Mouse (Mus musculus) spleen, adult 2 months (tissue): ENCODE measurements around the gene Cacna2d1.

Experiments
- CTCF ChIP-seq: fragments of 200-500 bp; IDR thresholded peaks from 2 replicates; pipeline ENCODE4 v1.5.1; 2011; ENCODE audit warnings: mild to moderate bottlenecking, inconsistent platforms; ENCODE audit not compliant: insufficient read depth, insufficient read length, insufficient replicate concordance; ENCODE audit errors: extremely low read depth
- POLR2A ChIP-seq: fragments of 200-500 bp; IDR thresholded peaks from 2 replicates; pipeline ENCODE4 v1.6.1; 2011; ENCODE audit warnings: low read depth, low read length, inconsistent platforms

DNA sequence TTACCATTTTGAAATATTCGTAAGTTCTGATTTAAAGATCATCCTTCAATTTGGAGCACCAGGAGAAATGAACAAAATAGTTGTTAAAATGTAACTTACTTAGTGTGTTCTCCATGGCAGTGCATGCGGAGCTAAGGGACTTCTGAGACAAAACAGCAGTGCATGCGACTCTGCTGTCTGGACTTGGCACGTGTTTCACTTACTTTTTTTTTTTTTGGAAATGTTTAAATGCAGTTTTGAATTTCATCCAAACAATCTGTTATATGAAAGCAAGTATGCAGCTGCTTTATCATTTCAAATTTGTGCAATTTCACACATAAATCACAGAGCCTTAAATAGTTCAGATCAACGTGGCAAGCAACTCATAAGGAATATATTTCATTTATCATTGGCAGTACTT lies 379.8 kb downstream of the Cacna2d1 start:
- TF ChIP-seq CTCF (no peak), POLR2A (no peak)
